Mouse (Mus musculus) liver, adult 2 months (tissue): Measurements from ENCODE around the gene Ngef.
A peak's percentile ranks its signal among the peaks of the same experiment; 100 is the strongest.

Experiments
- CTCF ChIP-seq: fragments of 200-500 bp; IDR thresholded peaks from 2 replicates; pipeline ENCODE4 v1.5.1; 2011; ENCODE audit warnings: low read depth, low read length, control low read depth
- POLR2A ChIP-seq: fragments of 200-500 bp; IDR thresholded peaks from 2 replicates; pipeline ENCODE4 v1.6.1; 2011; ENCODE audit warnings: low read length, control low read depth; ENCODE audit not compliant: insufficient read depth; ENCODE audit errors: extremely low read depth

GRCm38 (mm10) chr1:87608416-87609046 is 34.9 kb upstream of the Ngef start:
- TF ChIP-seq CTCF: peak; percentile 93
- no peak for TF ChIP-seq POLR2A
